Mouse (Mus musculus) ES-Bruce4 (cell line): ENCODE measurements at regions not wholly inside any gene's neighbourhood (a gene's known extent, or its start where the extent isn't known, plus 50 kb on each side); places are given as distances from the start of the nearest gene placed in this dataset.
"Not testable (repeated sequence)": the region's sequence is repeated elsewhere in the genome, so short reads cannot be mapped to it uniquely, and the experiment has no call there.

ENCODE experiments used
- H3K27ac ChIP-seq: 2 replicates; pipeline ENCODE4 v1.5.1; 2012; ENCODE audit warnings: low read length, inconsistent platforms; ENCODE audit not compliant: insufficient read depth
- H3K27me3 ChIP-seq: 2 replicates; pipeline ENCODE4 v1.6.1; 2012; ENCODE audit warnings: mild to moderate bottlenecking, low read length, inconsistent platforms; ENCODE audit not compliant: control insufficient read depth, poor library complexity, insufficient read depth, severe bottlenecking
- H3K36me3 ChIP-seq: 2 replicates; pipeline ENCODE4 v1.6.1; 2012; ENCODE audit warnings: inconsistent platforms, mild to moderate bottlenecking, low read length, moderate library complexity; ENCODE audit not compliant: control insufficient read depth, poor library complexity, insufficient read depth, severe bottlenecking
- H3K4me1 ChIP-seq: one replicate; pipeline ENCODE4 v1.8.1; 2011; ENCODE audit warnings: low read length; ENCODE audit not compliant: control insufficient read depth, insufficient read depth
- H3K4me3 ChIP-seq: 2 replicates; pipeline ENCODE4 v1.5.1; 2011; ENCODE audit warnings: low read depth, mild to moderate bottlenecking, low read length
- H3K9ac ChIP-seq: 2 replicates; pipeline ENCODE4 v1.6.1; 2012; ENCODE audit warnings: low read depth, mild to moderate bottlenecking, inconsistent platforms; ENCODE audit not compliant: poor library complexity, severe bottlenecking
- H3K9me3 ChIP-seq: replicated peaks from 2 replicates; pipeline ENCODE4 v1.6.1; 2012; ENCODE audit warnings: mild to moderate bottlenecking, low read length, inconsistent platforms; ENCODE audit not compliant: control insufficient read depth, poor library complexity, insufficient read depth, severe bottlenecking
- CTCF ChIP-seq: IDR thresholded peaks from one replicate; pipeline ENCODE4 v1.8.1; 2011; ENCODE audit warnings: low read depth, low read length
- EP300 ChIP-seq: IDR thresholded peaks from 2 replicates; pipeline ENCODE4 v1.6.1; 2011; ENCODE audit warnings: low read depth, low read length; ENCODE audit not compliant: insufficient read depth
- POLR2A ChIP-seq: IDR thresholded peaks from one replicate; pipeline ENCODE4 v1.8.1; 2011; ENCODE audit warnings: low read length; ENCODE audit not compliant: insufficient read depth

GRCm38 (mm10) chr6:31821621-31822020 lies 228.4 kb upstream of the 1700012A03Rik start:
- TF ChIP-seq CTCF = no peak
- TF ChIP-seq EP300 = no peak
- TF ChIP-seq POLR2A = no peak
- no peaks in the 10 kb centered on the region for H3K9me3 ChIP-seq

GRCm38 (mm10) chr6:31817640-31818039 lies 232.4 kb upstream of the 1700012A03Rik start:
- peaks cover 2% of the 10 kb centered on the region for H3K4me1 ChIP-seq
- H3K27me3 ChIP-seq = no peaks in the 10 kb centered on the region
- no peaks in the 10 kb centered on the region for H3K36me3 ChIP-seq
- H3K9me3 ChIP-seq = no peaks in the 10 kb centered on the region
- H3K4me3 ChIP-seq = no peak overlapping the region
- no peak overlapping the region for H3K9ac ChIP-seq
- TF ChIP-seq CTCF (no peak), EP300 (no peak), POLR2A (no peak)
- H3K27ac ChIP-seq = no peak overlapping the region

More at GRCm38 (mm10) chr6:31821621-31822020, 228.4 kb upstream of the 1700012A03Rik start:
- Histone ChIP-seq H3K9ac (no peak overlapping the region), H3K27me3 (no peaks in the 10 kb centered on the region), H3K27ac (no peak overlapping the region), H3K4me3 (no peak overlapping the region), H3K36me3 (no peaks in the 10 kb centered on the region), H3K4me1 (peaks cover 2% of the 10 kb centered on the region)

- Histone ChIP-seq H3K9ac (no peak overlapping the region), H3K36me3 (no peaks in the 10 kb centered on the region), H3K27me3 (no peaks in the 10 kb centered on the region), H3K9me3 (no peaks in the 10 kb centered on the region), H3K27ac (no peak overlapping the region), H3K4me3 (no peak overlapping the region), H3K4me1 (no peaks in the 10 kb centered on the region)
- no peak for TF ChIP-seq POLR2A
- TF ChIP-seq EP300 = no peak
- no peak for TF ChIP-seq CTCF
These were observed 238.2 kb upstream of the 1700012A03Rik start for GRCm38 (mm10) chr6:31811890-31812289.

GRCm38 (mm10) chr6:31810602-31811512 lies 239.2 kb upstream of the 1700012A03Rik start:
- Histone ChIP-seq H3K27ac (no peak overlapping the region), H3K27me3 (no peaks in the 10 kb centered on the region), H3K36me3 (no peaks in the 10 kb centered on the region), H3K4me1 (no peaks in the 10 kb centered on the region), H3K4me3 (no peak overlapping the region), H3K9ac (no peak overlapping the region), H3K9me3 (no peaks in the 10 kb centered on the region)
- no peak for TF ChIP-seq CTCF
- no peak for TF ChIP-seq EP300
- no peak for TF ChIP-seq POLR2A

GRCm38 (mm10) chr6:31804468-31804867 lies 240.7 kb upstream of the Podxl start:
- H3K9me3 ChIP-seq, H3K9ac ChIP-seq, H3K4me3 ChIP-seq, H3K27me3 ChIP-seq, H3K27ac ChIP-seq, H3K36me3 ChIP-seq, H3K4me1 ChIP-seq: not testable (repeated sequence)

GRCm38 (mm10) chr6:31803222-31803621 lies 239.4 kb upstream of the Podxl start:
- H3K27ac ChIP-seq, H3K4me1 ChIP-seq, H3K27me3 ChIP-seq, H3K9me3 ChIP-seq, H3K9ac ChIP-seq, H3K4me3 ChIP-seq, H3K36me3 ChIP-seq: not testable (repeated sequence)

- Histone ChIP-seq H3K9ac (no peak overlapping the region), H3K36me3 (no peaks in the 10 kb centered on the region), H3K27ac (no peak overlapping the region), H3K27me3 (no peaks in the 10 kb centered on the region), H3K9me3 (no peaks in the 10 kb centered on the region), H3K4me3 (no peak overlapping the region), H3K4me1 (no peaks in the 10 kb centered on the region)
- TF ChIP-seq CTCF = no peak
- TF ChIP-seq POLR2A = no peak
- TF ChIP-seq EP300 = no peak
These were observed 227.8 kb upstream of the Podxl start for GRCm38 (mm10) chr6:31791547-31791946.
